Mouse (Mus musculus) activated CD4-positive, CD25-positive, alpha-beta regulatory T cell, adult 4 months (primary cell): Measurements from ENCODE around the gene Gas2l3. TPM values are rescaled to one million over a fixed set of nuclear protein-coding genes. Genes with fewer than 3 reads are reported as not detected.

Experiments
- ATAC-seq: one replicate; pipeline ENCODE4 v1.8.0; 2017
- polyA plus RNA-seq, 2 experiments: library from polyadenylated mRNA; unstranded; fragments of 100-300 nt; shearing (Covaris generic); gene quantifications; one replicate each; pipeline ENCODE4 v1.2.1; 2017

The Gas2l3 gene
- polyA plus RNA-seq, 2 experiments from 2014 or later = 3.0 to 4.0 TPM

DNA sequence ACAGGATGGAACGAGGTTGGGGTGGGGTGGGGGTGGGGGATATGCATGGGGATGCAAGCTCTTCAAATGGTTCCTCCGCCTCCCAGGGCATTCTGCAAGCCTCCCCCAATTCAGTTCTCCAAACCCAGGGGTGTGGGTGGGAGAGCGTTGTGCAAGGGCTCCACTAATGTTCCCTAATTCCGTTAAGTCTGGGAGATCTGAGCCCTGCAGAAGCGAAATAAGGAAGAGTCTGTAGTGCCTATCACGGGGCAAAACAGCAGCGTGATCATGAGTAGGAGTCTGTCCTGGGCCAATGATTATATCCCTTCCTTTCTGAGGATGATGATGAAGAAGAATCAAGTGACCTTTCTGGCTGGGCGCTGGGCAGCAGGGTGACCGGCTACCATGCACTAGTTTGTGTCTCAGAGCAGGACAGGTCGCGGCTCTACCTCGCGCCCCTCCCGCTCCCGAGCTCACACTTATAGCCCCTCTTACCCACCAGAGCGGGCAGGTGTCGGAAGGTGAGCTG, 598 bp downstream of the Gas2l3 start:
- ATAC-seq = peak; percentile 15

DNA sequence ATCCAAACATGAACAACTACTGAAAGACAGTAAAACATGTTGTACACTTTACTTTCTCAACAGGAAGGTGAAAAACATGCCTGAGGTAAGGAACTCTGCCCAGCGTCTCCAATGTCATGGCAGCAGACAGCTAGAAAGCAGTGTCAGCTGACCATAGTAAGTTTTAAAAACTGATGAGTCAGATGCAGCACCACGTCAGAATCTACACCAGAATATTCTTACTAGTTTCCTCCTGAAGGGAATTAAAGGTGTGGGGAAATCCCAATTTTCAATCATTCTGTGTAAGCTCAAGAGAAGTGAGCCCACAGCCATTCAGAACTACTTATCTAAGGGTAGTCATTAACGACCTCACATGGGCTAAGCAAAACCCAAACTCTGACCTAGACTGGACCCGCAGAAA, 1.1 kb downstream of the Gas2l3 start:
- no peak for ATAC-seq

DNA sequence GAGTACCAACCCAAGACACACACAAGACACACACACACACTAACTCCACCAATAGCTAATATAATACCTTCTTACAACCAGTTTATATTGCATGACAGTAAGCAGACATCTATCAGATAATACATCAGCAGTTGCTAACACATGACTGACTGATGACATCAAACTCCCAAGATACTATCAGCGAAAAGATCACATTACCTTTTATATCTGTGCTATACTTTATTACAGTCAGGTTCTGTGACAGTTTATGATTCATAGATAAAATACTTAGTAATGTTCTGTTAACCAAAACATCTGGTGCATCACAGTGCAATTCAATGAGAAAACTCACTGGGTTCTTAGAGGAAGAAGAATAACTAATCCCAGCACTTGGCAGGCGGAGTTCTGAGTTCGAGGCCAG, 1.8 kb downstream of the Gas2l3 start:
- ATAC-seq = no peak

DNA sequence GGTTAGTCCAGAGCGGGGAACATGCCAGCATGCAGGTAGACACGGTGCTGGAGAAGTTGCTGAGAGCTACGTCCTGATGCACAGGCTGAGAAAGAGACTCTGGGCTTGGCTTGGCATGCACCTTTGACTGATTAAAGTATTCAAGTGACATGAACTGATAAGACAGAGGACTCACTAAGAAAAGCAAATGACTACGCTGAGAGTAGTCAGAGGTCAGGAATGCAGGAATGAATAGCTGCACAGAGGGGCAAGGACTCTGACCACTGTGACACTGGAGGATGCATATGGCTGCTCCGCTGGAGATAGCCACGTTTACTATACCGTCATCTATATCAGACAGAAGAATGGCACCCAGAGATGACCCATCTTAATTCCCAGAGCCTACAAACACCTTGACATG, 4.4 kb downstream of the Gas2l3 start:
- no peak for ATAC-seq

DNA sequence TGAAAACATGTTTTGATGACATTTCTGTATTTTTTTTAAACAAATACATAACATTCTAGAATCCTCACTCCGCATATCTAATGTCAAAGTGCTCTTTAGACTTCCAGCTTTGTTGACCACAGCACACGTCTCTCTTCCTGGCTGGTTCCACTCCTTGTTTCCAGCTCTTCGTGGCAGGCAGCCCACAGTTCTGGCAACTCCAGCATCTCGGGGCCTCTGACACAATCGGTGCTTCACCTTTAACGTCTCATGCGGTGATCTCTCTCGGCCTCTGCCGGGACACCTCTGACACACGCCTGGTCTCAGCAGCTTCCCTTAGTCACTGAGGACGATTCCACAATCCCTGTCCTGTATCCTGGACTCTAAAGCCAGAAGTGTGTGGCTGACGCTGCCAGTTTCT, 5.8 kb downstream of the Gas2l3 start:
- ATAC-seq = no peak

DNA sequence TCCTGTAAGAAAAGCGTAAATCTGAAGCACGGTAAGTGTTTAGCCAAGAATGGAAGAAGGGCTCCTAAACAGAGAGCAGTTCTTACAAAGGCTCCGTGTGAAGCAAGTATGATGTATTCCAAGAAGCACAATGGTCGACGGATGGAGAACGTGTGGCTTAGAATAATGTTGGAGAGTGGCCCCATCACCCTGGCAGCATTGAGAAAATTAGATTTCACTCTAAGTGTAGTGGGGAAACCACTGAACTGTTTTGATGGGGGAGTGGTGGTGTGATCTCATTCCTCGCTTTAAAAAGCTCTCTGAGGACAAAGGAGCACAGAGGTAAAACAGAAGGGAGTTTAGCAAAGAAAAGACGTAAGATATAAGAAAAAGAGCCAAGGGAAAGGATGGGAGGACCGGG, 6.3 kb downstream of the Gas2l3 start:
- ATAC-seq = no peak

DNA sequence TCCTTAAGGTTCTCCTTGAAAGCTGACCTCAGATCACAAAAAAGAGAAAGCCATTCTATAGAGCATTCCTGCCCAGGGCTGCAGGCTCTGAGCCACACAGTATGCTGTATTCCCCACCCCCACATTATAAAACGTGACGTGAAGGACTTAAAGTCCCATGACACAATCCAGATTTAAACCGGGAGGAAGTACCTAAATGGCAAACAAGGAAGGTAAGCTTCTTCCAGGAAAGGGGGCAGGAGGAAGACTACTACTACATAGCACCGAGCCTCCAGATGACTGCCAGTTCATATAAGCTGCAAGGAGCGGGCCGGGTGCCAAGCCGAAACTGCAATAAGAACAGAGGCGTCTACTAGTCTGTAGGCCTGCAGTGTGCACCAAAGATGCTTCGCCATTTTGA, 7.8 kb downstream of the Gas2l3 start:
- no peak for ATAC-seq

DNA sequence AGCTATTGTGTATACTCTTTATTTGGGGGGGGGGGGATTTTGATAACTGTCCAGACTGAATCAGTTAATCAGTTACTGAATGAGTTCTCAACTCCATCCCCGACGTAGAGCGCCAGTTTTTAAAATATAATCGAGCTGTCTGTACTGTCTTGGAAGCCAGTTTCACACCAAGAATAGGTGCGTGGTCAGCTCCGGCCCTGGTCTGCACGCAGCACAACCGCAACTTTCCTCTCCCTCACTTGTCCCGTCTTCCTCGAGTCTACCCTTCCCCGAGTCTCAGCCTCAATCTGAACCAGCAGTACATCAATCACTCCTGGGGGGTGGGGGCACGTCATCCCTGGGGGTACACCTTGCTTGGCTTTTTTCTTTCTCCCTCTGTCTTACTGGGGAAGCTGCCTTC, 8.4 kb downstream of the Gas2l3 start:
- ATAC-seq = no peak

DNA sequence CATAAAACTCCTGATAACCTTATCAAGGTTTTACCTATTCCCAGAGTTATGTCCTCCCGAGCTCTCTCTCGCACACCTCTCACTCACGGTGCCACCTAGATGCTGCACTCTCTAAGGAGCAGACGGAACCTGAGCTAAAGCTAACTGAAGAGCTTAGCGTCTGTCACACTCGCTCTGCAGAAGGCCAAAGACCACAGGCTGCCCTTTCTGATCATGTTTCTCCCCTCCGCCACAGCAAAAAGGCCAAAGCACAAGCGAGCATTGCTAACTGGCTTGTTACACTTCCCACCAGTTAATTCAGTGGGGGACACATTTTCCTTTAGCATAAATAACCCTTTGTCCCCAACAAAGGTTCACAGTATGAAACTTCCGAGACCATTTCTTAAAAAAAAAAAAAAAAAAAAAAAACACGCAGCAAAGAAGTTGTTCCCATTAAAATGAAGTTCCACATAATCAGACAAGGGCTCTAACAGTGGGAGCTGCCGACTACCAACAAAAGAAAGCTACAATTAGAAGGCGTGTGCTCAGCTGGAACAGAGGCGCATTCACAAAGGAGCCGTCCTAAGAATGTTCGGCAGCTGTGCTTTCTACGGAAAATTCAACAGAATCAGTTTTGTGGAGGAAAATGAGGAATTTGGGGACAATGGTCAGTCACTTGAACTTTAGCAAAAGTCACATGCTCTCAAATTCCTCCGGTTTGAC, 9.1 kb downstream of the Gas2l3 start:
- no peak for ATAC-seq

DNA sequence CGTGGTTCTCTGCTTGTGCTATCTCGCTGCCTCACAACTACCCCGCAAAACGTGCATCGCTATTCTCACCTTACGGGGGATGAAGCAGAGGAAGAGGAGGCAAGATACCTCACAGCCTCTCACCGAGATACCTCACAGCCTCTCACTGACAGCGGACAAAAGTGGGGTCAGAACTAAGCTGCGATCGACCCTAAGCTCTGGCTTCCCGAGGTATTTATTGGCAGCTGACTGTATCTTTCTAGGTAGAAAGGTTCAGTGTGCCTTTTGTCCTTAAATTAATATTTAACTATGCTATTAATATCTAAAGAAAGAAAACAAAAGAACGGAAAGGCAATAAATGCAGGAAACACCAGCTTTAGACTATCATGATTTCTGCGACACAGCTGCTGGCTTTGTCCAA, 11.0 kb downstream of the Gas2l3 start:
- no peak for ATAC-seq

DNA sequence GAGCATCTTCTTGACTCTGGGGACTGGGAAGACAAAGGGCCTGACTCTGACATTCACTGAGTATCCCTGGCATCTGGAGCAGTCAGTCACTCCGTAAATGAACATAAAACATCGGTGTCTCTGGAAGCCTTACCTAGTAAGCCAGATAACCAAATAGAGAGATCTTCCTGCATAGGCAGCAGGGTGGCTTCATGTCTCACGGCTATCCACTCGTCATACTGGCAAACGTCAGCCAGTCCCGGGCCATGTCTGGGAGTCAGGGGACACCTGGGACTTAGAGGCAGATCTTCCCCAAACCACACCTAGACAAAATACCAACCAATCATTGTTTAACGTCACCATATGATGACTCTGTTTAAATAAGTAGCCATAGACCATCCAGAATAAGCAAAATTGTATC, 13.0 kb downstream of the Gas2l3 start:
- ATAC-seq = no peak

DNA sequence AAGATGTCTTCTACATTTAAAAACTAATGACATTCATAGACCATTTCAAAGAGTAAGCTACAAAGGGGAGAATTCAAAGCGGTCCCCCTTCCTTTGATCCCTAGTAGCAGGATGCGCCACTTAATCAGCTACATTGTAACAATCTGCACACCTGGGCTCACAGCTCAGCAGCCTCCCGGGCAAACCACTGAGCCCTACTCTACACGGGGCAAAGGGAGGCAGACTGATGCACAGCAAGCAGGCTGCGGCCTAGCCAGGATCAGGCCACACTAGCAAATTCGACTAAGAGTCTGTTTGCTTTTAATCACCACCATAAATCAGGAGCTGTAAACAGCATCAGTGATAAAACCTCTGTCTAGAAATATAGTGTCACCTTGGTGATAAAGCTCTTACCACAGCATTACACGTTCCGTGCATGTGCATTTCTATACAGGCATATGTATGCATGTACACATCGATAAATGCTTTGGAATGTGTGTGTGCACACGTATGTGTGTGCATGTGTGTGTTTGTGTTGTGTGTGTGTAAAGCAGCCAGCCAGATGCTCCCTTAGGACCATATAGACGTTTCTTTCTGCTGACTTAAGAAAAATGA, 18.9 kb downstream of the Gas2l3 start:
- ATAC-seq = no peak

DNA sequence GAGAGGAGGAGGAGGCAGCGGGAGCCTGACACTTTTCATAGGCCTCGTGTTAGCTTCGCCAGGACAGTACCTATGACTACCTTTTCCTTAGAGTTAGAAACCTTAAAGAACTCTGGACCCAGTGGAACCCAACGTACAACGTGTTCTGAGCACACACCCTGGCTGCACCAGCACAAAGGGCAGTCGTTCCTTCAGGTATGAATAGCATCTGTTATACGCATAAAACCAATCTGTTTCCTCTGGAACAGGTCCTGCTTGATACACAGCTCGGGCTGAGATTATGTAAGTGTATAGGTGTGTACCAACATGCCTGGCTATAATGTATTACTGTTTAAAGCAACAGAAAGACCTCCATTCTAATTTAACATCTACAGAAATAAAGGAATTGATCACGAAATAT, 19.6 kb downstream of the Gas2l3 start:
- no peak for ATAC-seq

DNA sequence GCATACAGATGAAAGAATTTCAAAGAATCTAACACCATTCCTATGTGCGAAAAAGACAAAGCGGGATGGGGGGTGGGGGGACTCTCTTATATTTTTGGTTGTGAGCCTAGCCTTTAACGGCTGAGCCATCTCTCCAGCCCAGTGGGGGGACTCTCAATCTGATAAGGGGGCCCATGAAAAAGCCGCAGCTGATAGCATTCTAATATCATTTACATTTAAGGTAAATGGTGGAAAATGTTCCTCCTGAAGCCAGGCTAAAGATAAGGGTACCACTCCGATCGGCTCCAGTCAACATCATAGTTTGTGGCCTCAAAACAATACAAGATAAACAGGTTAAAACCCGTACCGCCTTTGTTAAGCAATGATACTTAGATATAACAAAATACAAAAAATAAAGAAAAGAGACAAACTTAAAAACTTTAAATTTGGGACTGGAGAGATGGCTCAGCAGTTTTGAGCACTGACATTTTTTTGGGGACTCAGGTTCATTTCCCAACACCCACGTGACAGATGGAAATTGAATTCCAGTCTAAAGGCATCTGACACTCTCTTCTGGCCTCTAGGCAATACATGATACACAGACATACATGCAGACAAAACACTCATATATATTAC, 20.5 kb downstream of the Gas2l3 start:
- no peak for ATAC-seq

DNA sequence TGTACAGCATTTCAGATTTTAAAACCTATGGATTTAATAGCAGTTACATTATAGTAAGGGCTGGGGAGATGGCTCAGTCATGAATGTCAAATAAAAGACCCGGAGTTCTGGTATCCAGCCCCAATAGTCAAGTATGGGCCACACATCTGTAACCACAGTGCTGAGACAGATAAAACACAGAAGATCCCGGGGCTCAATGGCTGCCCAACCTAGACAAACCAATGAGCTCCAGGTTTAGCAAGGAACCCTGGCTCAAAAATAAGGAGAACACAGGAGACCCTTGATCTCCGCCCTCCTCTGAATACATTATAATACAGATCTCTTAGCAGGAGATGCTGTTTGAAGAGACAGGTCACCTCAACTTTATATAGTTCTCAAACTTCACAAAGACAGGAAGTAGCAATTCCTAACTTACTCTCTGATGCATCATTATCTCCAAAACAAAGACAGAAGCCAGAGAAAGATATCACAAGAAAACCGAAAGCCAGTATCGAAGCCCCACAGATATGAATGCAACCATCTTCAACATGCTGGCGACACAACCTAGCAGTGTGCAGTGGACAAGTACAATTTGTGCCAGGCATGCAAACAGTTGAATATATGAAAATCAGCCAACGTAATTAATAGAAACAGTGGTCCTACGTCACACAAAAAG, 21.1 kb downstream of the Gas2l3 start:
- ATAC-seq = no peak

DNA sequence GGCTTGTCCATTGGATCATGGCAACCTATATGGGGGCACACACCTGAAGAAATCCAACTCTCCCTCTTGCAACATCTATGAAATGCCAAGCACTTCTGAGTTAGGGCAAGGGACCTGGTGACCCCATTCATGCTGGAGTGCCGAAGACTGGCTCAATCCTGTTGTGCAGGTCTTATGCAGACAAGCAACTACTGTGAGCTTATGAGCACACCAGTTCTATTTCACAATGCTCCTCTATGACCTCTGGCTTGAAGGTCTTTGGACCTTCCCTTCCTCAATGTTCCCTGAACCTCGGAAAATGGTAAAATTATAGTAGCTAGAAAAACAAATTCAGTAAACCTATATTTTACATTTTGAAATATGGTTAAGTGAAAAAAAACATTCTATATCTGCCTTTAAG, 25.8 kb downstream of the Gas2l3 start:
- ATAC-seq = no peak

DNA sequence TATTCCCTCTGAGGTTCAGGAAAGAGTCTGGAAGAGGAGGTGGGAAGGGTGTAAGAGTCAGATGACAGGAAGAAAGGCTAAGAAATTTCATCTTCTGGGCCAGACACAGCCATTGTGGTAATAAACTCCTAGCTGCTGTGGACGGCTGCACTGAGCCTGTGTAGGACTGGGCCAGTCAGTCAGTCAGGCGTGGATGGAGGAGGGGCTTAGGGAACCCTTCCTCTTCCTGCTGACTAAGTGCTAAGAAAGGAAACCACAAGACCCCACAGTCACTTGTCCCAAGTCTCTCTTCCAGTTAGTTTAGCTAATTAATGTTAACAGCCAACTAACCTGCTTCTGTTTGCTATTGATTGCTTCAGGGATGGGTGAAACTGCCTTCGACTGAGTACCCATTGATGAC, 28.3 kb downstream of the Gas2l3 start:
- ATAC-seq = no peak

DNA sequence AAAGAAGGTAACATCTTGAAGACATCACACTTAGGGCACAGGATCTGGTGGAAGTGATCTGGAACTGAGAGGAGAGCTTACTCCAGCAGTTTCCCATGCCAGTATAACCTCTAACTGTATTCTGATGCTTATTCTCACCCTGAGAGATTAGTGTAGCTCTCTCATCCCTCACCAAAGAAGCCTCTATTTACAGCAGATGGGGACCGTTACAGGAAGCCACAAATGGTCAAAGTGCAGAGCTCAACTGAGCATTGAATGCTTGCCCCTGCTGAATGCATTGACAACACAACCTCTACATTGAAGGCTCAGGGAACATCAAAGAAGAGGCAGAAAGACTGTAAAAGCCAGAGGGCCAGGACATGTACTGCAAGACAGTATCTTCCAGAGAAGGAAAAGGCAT, 36.2 kb downstream of the Gas2l3 start:
- no peak for ATAC-seq

DNA sequence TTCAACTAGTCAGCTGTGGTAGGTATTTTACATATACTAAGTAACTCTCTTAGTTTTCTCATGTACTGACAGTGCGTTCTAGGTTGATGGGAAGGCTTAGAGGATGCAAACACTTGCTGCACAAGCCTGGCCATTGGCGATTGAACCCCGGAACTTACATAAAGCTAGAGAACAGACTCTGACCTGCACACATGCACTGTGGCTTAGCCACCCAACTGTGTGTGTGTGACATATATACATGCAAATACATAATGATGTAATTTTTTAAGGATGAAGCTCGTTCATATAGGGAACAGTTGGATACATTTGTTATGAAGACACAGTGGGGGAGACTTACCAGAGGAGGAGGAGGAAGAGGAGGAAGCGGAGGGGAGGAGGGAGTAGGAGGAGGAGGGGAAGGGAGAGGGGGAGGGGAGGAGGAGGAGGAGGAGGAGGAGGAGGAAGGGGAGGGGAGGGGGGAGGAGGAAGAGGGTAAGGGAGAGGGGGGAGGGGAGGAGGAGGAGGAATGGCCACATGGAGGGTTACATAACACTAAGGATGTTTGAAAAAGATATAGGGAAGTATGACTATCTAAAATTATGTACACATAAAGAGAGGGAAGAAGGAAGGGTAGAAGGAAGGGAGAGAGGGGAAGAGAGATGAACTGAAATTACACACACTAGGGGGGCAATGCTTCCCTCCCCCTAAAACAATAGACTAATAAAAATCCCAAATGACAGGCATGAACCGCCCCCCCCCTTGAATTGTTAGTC, 36.9 kb downstream of the Gas2l3 start:
- no peak for ATAC-seq

DNA sequence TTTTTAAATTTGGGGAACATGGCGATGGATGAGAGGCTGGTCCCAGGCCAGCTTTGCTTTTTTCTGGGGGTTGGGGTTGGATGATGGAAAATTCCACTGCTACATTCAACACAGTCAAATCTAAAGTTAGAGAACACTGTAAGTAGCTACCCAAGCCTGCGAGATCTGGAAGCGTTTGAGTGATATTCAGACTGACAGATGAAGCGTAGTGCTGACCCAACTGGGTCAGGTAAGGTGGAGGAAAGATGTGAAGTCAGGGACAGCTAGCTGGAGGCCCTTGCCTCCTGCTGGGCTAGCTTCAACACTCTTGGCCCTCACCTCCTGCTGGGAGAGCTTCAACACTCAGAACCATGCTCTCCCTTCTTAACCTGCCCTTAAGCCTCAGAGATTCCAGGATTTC, 38.8 kb downstream of the Gas2l3 start:
- no peak for ATAC-seq

DNA sequence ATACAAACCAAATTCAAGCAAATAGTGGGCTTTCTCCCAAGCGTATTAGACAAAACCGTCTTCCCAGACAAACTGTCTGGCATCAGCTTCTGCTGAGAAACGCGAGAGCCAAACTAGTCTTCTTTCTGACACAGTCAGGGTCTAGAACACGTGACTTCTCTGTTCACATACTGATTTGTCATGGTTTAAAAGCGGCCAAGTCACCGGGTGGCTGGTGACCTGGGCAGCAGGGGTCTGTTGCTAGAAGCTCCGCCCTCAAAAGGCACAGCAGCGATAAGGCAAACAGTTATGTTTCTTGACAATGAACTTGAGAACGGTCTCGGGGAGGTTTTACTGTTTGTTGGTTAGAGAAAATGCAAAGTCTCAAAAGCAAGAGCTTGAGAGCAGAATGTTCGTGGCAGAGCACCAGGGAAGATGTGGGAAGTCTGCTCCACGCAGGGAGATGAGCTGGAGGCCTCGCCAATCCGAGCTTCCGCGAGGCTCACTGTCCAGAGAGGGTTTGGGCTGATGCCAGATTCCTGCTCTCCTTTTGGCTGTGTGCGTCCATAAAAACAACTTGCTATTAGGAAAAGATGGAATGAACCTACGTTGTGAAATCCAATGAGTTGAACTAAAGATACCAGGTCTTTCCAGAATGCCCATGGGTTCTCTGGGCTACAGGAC, 43.0 kb downstream of the Gas2l3 start:
- no peak for ATAC-seq

DNA sequence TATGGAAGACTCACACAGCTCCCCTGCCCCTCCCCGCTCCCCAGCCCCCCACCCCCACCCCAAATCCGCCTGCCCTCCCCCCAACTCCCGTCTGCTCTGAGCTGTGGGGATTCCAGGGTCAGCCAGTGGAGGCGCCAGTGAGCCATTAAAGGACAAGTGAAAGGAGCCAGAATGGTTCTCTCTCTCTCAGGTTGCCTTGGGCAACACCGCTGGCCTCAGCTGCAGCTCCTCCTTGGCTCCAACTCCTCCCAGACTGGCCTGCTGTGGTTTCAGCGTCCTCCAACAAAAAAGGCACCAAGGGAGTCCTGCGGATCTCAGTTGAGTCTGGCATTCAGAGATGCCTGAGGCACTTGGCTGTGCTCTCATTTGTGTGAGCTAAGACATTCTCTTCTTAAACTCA, 47.9 kb downstream of the Gas2l3 start:
- ATAC-seq = no peak
